Mouse (Mus musculus): Measurements from ENCODE around the gene Dgat2l6. TPM values are rescaled to one million over a fixed set of nuclear protein-coding genes. Genes with fewer than 3 reads are reported as not detected.

The Dgat2l6 gene
- polyA plus RNA-seq, 1 experiment from 2014 or later: not detected

GRCm38 (mm10) chrX:100518532-100518931, 6.1 kb upstream of the Dgat2l6 start:
- Histone ChIP-seq H3K9me3 (no peaks in the 10 kb centered on the region), H3K9ac (no peak overlapping the region), H3K36me3 (peaks cover 15% of the 10 kb centered on the region; the same call in 1 of the 2 replicates), H3K4me1 (no peaks in the 10 kb centered on the region), H3K27me3 (replicated peaks) (peaks cover 8% of the 10 kb centered on the region; the same call in 1 of the 2 replicates), H3K4me2 (no peak overlapping the region), H3K4me3 (no peak overlapping the region), H3K27ac (replicated peaks) (no peak overlapping the region)
- no peak for ATAC-seq (ENCODE audit: extremely low read depth, insufficient number of reproducible peaks, low FRiP score, low TSS enrichment)
- WGBS: 83% methylated on average over 2 of the region's 2 CpGs

- WGBS: 64% methylated on average over 3 of the region's 3 CpGs
- no peaks in the 10 kb centered on the region for H3K36me3 ChIP-seq
- H3K9me3 ChIP-seq: no peaks in the 10 kb centered on the region
- no peaks in the 10 kb centered on the region; the same call in 1 of the 2 replicates for H3K27me3 ChIP-seq (replicated peaks)
- no peak for ATAC-seq (ENCODE audit: extremely low read depth, insufficient number of reproducible peaks, low FRiP score, low TSS enrichment)
- no peak overlapping the region for H3K4me3 ChIP-seq
- H3K27ac ChIP-seq (replicated peaks): no peak overlapping the region
- no peak overlapping the region for H3K9ac ChIP-seq
- H3K4me1 ChIP-seq: no peaks in the 10 kb centered on the region
- no peak overlapping the region for H3K4me2 ChIP-seq
These were observed 31.4 kb downstream of the Dgat2l6 start for GRCm38 (mm10) chrX:100556026-100556425.

GRCm38 (mm10) chrX:100565696-100566095, 41.1 kb downstream of the Dgat2l6 start:
- Histone ChIP-seq H3K9me3 (no peaks in the 10 kb centered on the region), H3K27ac (replicated peaks) (no peak overlapping the region), H3K27me3 (replicated peaks) (peaks cover 5% of the 10 kb centered on the region; the same call in 1 of the 2 replicates), H3K9ac (no peak overlapping the region), H3K4me1 (no peaks in the 10 kb centered on the region), H3K4me3 (no peak overlapping the region), H3K4me2 (no peak overlapping the region), H3K36me3 (no peaks in the 10 kb centered on the region)
- WGBS: 80% methylated on average over 3 of the region's 3 CpGs
- ATAC-seq (ENCODE audit: extremely low read depth, insufficient number of reproducible peaks, low FRiP score, low TSS enrichment): no peak

GRCm38 (mm10) chrX:100571951-100572350, 47.3 kb downstream of the Dgat2l6 start, which contains the start of gene Awat1:
TSS of gene Awat1 (plus strand) at chrX:100572251.
- 79% methylated on average over 1 of the region's 1 CpGs for WGBS
- no peaks in the 10 kb centered on the region for H3K36me3 ChIP-seq
- peaks cover 5% of the 10 kb centered on the region; the same call in 1 of the 2 replicates for H3K27me3 ChIP-seq (replicated peaks)
- ATAC-seq (ENCODE audit: extremely low read depth, insufficient number of reproducible peaks, low FRiP score, low TSS enrichment): no peak
- H3K9me3 ChIP-seq: no peaks in the 10 kb centered on the region
- no peaks in the 10 kb centered on the region for H3K4me1 ChIP-seq
- no peak within 1 kb of the TSS for H3K9ac ChIP-seq
- no peak within 1 kb of the TSS for H3K4me3 ChIP-seq
- no peak within 1 kb of the TSS for H3K4me2 ChIP-seq
- H3K27ac ChIP-seq (replicated peaks): no peak within 1 kb of the TSS

GRCm38 (mm10) chrX:100594791-100595190, 70.2 kb downstream of the Dgat2l6 start, which contains the start of gene P2ry4:
TSS of gene P2ry4 (minus strand) at chrX:100594869.
- Histone ChIP-seq H3K4me1 (no peaks in the 10 kb centered on the region), H3K4me3 (no peak within 1 kb of the TSS), H3K36me3 (no peaks in the 10 kb centered on the region), H3K9me3 (no peaks in the 10 kb centered on the region), H3K27me3 (replicated peaks) (peaks cover 30% of the 10 kb centered on the region), H3K9ac (no peak within 1 kb of the TSS), H3K27ac (replicated peaks) (no peak within 1 kb of the TSS), H3K4me2 (no peak within 1 kb of the TSS)
- no peak for ATAC-seq (ENCODE audit: extremely low read depth, insufficient number of reproducible peaks, low FRiP score, low TSS enrichment)
- 43% methylated on average over 4 of the region's 4 CpGs for WGBS

Other genes with a start within 250 kb of the Dgat2l6 start
- not detected in 2 replicates for gene Otud6a, start 95.8 kb upstream of the Dgat2l6 start, polyA plus RNA-seq (2015; fragmentation: Nextera tagmentation; extraction: Ambion mirVana)
- gene Awat2, start 82.1 kb upstream of the Dgat2l6 start, polyA plus RNA-seq (2015; fragmentation: Nextera tagmentation; extraction: Ambion mirVana): not detected in 2 replicates
- gene Igbp1, start 30.5 kb upstream of the Dgat2l6 start, polyA plus RNA-seq (2015; fragmentation: Nextera tagmentation; extraction: Ambion mirVana): 25.4 and 27.3 TPM in 2 replicates
- gene Awat1, start 47.4 kb downstream of the Dgat2l6 start, polyA plus RNA-seq (2015; fragmentation: Nextera tagmentation; extraction: Ambion mirVana): not detected in 2 replicates
- not detected in 2 replicates for gene P2ry4, start 70.0 kb downstream of the Dgat2l6 start, polyA plus RNA-seq (2015; fragmentation: Nextera tagmentation; extraction: Ambion mirVana)
- gene Arr3, start 80.7 kb downstream of the Dgat2l6 start, polyA plus RNA-seq (2015; fragmentation: Nextera tagmentation; extraction: Ambion mirVana): 0.70 and 2.0 TPM in 2 replicates
- 21.1 and 22.0 TPM in 2 replicates for gene Kif4, start 100.9 kb downstream of the Dgat2l6 start, polyA plus RNA-seq (2015; fragmentation: Nextera tagmentation; extraction: Ambion mirVana)
- gene Pdzd11, start 101.7 kb downstream of the Dgat2l6 start, polyA plus RNA-seq (2015; fragmentation: Nextera tagmentation; extraction: Ambion mirVana): 88.2 and 103 TPM in 2 replicates
- 0.71 and 1.5 TPM in 2 replicates for gene Gdpd2, start 205.0 kb downstream of the Dgat2l6 start, polyA plus RNA-seq (2015; fragmentation: Nextera tagmentation; extraction: Ambion mirVana)
- 1.6 and 1.7 TPM in 2 replicates for gene Dlg3, start 242.9 kb downstream of the Dgat2l6 start, polyA plus RNA-seq (2015; fragmentation: Nextera tagmentation; extraction: Ambion mirVana)

Data from heart, embryonic 13.5 days (tissue).